Mouse (Mus musculus): ENCODE measurements around the gene Olfr228. TPM values are rescaled to one million over a fixed set of nuclear protein-coding genes. Genes with fewer than 3 reads are reported as not detected.
"Not testable (repeated sequence)": the region's sequence is repeated elsewhere in the genome, so short reads cannot be mapped to it uniquely, and the experiment has no call there.

Gene Olfr228
- total RNA-seq (2021) = not detected

DNA sequence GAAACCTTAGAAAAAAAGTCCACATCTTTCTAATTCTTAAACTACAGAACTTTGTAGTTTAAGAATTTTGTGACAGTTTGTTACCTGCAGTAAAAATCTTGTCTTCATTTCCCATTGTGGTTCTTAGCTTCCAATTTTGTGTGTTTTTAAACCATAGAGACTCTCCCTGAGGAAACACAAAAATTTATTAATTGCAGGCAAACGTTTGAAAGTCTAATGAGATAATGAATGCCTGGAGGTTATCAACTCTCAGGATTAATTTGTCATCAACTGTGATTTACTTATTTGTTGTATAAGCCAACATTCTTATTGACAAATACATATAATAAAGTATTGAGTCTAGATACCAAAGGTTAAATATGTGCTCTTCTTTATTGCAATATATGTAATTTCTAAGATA lies at the start of gene Olfr228:
TSS of gene Olfr228 (minus strand) at position 101 of the 400 bp plus-strand sequence.
- intact Hi-C loops (cut with DNase I) = no loop called here
- DNase-seq (ENCODE audit: extremely low spot score in 1 of 2, low spot score in 2 of 2) = no peak

DNA sequence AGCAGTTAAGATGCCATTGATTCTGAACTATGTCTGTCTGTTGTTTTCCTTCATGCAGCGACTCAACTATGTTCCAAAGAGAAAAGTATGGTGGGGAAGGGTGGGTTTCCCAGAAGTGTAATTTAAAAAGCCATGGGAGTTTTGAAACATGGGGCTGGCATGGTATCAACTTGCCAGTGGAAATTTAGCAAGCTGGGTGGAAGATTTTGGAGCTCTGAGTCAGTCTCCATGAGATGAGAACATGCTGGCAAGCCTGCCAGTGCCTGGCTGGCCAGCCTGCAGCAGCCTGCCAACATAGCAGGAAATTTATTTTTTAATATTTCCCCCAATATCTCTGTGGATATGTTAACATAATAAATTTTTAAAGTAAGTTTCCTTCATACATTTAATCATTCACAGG lies 43.8 kb upstream of the Olfr228 start:
- peak in 1 of 2 experiments; percentile 0 for DNase-seq (ENCODE audit: extremely low spot score in 1 of 2, low spot score in 2 of 2)
- intact Hi-C loops (cut with DNase I) = no loop called here

DNA sequence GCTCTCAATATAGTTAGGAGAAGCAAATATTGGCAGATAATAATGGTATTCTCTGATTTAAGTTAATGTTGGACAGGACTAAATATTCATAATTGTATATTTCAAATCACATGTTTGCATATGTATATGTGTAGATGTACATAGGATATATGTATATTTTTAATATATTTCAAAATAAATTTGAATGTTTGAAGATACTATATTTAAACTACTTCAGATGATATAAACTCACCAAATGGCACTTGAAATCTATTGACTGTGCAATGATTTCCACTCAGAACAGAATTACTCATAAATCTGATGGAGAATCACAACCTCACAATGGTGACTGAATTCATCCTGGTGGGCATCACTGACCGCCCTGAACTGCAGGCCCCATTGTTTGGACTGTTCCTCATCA lies 21.0 kb upstream of the Olfr228 start, which contains the start of gene Olfr1076:
TSS of gene Olfr1076 (plus strand) at position 301 of the 400 bp plus-strand sequence.
- no peak for DNase-seq (ENCODE audit: extremely low spot score in 1 of 2, low spot score in 2 of 2)
- intact Hi-C loops (cut with DNase I) = no loop called here

DNA sequence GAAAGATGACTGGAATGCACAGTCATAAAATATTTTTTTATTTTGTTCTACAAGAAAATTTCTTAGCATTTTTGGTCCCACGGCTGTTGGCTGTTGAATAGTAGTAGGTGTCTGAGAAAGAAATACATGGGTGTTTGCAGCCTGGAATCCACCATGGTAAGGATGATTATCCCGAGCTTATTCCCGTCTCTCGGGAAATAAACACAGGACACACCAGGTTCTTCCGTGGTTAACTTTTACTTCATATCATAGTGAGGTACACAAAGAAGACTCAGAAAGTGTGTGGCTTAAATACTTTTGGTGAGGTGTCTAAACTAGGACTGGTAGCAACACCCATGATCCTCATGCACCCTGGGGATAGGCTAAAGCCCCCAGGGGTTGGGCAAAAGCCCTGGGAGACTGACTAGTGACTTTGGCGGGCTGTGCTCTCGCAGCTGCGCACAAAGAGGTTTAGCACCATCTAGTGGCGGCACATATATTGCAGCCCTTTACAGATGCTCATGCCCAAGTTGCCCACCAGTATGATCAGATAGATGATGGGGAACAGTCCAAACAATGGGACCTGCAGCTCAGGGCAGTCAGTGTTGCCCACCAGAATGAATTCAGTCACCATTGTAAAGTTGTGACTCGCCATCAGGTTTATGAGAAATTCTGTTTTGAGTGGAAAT lies 22.6 kb downstream of the Olfr228 start:
- DNase-seq (ENCODE audit: extremely low spot score in 1 of 2, low spot score in 2 of 2) = peak; percentile 3 to 34

DNA sequence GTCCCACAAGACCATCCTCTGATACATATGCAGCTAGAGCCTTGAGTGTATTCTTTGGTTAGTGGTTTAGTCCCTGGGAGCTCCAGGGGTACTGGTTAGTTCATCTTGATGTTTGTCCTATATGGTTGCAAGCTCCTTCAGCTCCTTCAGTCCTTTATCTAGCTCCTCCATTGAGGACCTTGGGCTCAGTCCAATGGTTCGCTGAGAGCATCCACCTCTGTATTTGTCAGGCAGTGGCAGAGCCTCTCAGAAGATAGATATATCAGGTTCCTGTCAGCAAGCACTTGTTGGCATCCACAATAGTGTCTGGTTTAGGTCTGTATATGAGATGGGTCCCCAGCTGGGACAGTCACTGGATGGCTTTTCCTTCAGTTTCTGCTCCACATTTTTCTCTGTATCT lies 26.8 kb downstream of the Olfr228 start:
- intact Hi-C loops (cut with DNase I) = loop anchor here (5.0 kb wide), 1 partner anchor 733 kb away; no protein-coding TSS in a partner anchor
- no peak for DNase-seq (ENCODE audit: extremely low spot score in 1 of 2, low spot score in 2 of 2)

More for the DNA sequence above, 22.6 kb downstream of the Olfr228 start:
- intact Hi-C loops (cut with DNase I) = loop anchor here (5.0 kb wide), 1 partner anchor 737 kb away; no protein-coding TSS in a partner anchor

DNA sequence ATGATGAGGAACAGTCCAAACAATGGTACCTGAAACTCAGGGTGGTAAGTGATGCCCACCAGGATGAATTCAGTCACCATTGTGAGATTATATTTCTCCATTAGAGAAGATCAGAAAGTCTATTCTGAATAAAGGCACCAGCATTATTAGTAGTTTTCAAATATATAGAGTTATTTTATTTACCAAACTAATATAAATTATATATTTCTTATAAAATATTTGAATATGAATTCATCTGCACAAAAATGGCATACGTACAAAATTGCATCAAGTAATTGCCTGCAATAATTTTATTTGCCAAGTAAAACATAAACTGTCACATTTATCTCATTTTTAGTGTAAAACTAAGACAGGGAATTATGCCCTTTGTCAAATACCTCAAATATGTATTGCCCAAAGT lies 31.0 kb downstream of the Olfr228 start, which contains the start of gene Olfr1066:
TSS of gene Olfr1066 (minus strand) at position 101 of the 400 bp plus-strand sequence.
- intact Hi-C loops (cut with DNase I) = no loop called here
- no peak for DNase-seq (ENCODE audit: extremely low spot score in 1 of 2, low spot score in 2 of 2)

DNA sequence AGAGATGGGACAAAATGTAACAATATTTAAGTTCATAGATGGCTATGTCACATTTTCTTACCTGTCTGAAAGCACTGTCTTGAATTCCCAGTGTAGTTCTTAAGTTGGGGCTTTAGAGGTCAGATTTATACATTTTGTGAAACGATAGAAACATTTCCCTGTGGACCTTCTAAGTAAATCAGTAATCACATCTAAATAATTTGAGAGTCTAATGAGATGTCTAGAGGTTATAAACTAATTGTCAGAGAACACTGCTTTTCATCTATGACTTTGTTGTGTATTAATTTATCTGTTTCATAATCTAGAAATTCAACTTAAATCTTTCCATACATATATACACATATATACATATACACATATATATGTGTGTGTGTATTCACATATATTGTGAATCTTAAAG lies 36.7 kb downstream of the Olfr228 start, which contains the start of gene Olfr1065:
TSS of gene Olfr1065 (minus strand) at position 101 of the 400 bp plus-strand sequence.
- DNase-seq (ENCODE audit: extremely low spot score in 1 of 2, low spot score in 2 of 2); intact Hi-C loops (cut with DNase I): not testable (repeated sequence)

DNA sequence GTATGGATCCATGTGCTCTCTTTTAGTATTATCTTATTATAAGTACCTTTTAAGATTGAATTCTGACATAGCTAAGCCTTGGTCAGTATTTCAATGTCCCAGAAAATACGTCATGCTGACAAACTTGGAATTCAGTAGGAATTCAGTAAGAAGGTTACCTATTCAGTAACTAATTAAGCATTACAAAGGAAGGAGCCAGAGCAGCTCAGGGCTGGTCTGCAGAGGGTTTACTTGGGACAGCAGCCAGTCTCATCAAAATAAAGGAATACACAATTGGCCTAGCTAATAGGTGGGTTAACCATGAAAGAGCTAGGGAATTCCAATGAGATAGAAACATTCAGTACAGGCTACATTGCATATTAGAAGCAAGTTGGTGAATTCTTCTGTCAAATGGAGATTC lies 45.1 kb downstream of the Olfr228 start:
- DNase-seq (ENCODE audit: extremely low spot score in 1 of 2, low spot score in 2 of 2); intact Hi-C loops (cut with DNase I): not testable (repeated sequence)

Other genes with a start within 250 kb of the Olfr228 start
- not detected for gene Olfr1048, start 247.1 kb downstream of the Olfr228 start, total RNA-seq (2021)
- not detected for gene Olfr1049, start 229.1 kb downstream of the Olfr228 start, total RNA-seq (2021)
- not detected for gene Olfr1051, start 208.3 kb downstream of the Olfr228 start, total RNA-seq (2021)
- not detected for gene Olfr1052, start 194.9 kb downstream of the Olfr228 start, total RNA-seq (2021)
- gene Olfr1053, start 172.1 kb downstream of the Olfr228 start, total RNA-seq (2021) = not detected
- gene Olfr1054, start 152.0 kb downstream of the Olfr228 start, total RNA-seq (2021) = not detected
- not detected for gene Olfr1055, start 137.1 kb downstream of the Olfr228 start, total RNA-seq (2021)
- not detected for gene Olfr1056, start 124.9 kb downstream of the Olfr228 start, total RNA-seq (2021)
- not detected for gene Olfr1057, start 109.0 kb downstream of the Olfr228 start, total RNA-seq (2021)
- gene Olfr1058, start 98.8 kb downstream of the Olfr228 start, total RNA-seq (2021) = not detected
- not detected for gene Olfr1061, start 73.3 kb downstream of the Olfr228 start, total RNA-seq (2021)
- not detected for gene Olfr1062, start 60.6 kb downstream of the Olfr228 start, total RNA-seq (2021)
- gene Olfr1065, start 36.8 kb downstream of the Olfr228 start, total RNA-seq (2021) = not detected
- not detected for gene Olfr1066, start 31.1 kb downstream of the Olfr228 start, total RNA-seq (2021)
- gene Olfr1076, start 21.1 kb upstream of the Olfr228 start, total RNA-seq (2021) = not detected
- not detected for gene Olfr1079, start 55.1 kb upstream of the Olfr228 start, total RNA-seq (2021)
- gene Olfr1080, start 70.8 kb upstream of the Olfr228 start, total RNA-seq (2021) = not detected
- not detected for gene Olfr1082, start 111.6 kb upstream of the Olfr228 start, total RNA-seq (2021)
- gene Olfr1084, start 152.3 kb upstream of the Olfr228 start, total RNA-seq (2021) = not detected
- not detected for gene Olfr1085, start 174.6 kb upstream of the Olfr228 start, total RNA-seq (2021)
- gene Olfr1086, start 192.7 kb upstream of the Olfr228 start, total RNA-seq (2021) = not detected
- not detected for gene Olfr1087, start 211.0 kb upstream of the Olfr228 start, total RNA-seq (2021)
- not detected for gene Olfr1089, start 246.3 kb upstream of the Olfr228 start, total RNA-seq (2021)

All from left cerebral cortex, postnatal 10 days (tissue).